Comparison of ENCODE assay signal across 10 mouse cellular contexts in the genomic region with DNA sequence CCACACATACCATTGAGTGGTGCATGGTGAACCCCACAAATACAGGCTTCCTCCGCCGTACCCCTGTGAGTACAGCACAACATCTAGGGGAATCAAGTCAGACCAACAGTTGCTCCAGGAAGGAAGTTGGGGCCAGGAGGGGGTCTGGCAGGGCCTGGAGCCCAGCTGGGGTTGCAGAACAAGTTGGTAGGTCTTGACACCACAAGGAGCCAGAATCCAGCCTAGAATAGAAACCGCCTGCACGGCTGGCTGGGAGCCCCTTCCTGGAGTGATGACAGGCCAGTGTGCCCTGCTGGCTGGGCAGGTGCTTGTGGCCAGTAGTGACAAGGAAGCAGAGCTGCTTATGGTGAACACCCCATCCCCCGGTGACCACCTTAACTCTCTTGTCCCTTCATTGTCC.
DNase-seq lines count a peak whose midpoint lies in the region; ATAC-seq and TF ChIP-seq lines count a peak whose summit lies in the region.
"Had no signal": no experiment of that assay in that cellular context is flagged by ENCODE, and none has a peak within 500 bp of the region (broad histone marks: within the 10 kb centered on the region; RNA-seq: fewer than 3 reads in every experiment).

No protein-coding gene starts in this region.

- H3K4me1 ChIP-seq in hindbrain, embryonic 14.5 days (replicated peaks; ENCODE audit: control insufficient read depth, insufficient read depth, low read length): peaks cover 7% of the 10 kb centered on the region; the same call in 1 of the 2 replicates

- no peaks in the 10 kb centered on the region for H3K27me3 ChIP-seq in myocyte (ENCODE audit: control insufficient read depth, insufficient read depth, insufficient read length)
- no peaks in the 10 kb centered on the region for H3K27me3 ChIP-seq in hindbrain, embryonic 14.5 days (ENCODE audit: control insufficient read depth, insufficient read depth, low read length)

- peak; percentile 61 to 62 for DNase-seq in gastrocnemius, postnatal 36 days
- peak; percentile 40 for DNase-seq in induced T-regulatory cell, adult 2 months (ENCODE audit: low read depth)
- no peak for DNase-seq in hindbrain, embryonic 14.5 days (ENCODE audit: low spot score)
- no peak for DNase-seq in embryo, embryonic 9.5 days (ENCODE audit: extremely low spot score)
- no peak for DNase-seq in urinary bladder, postnatal 25 days (ENCODE audit: low spot score)
- no peak for DNase-seq in layer of hippocampus, adult 11-12 months (ENCODE audit: low spot score)
- DNase-seq: layer of hippocampus, postnatal 36 days had no signal

- 82% methylated on average over 5 of the region's 5 CpGs for WGBS in hindbrain, embryonic 14.5 days

- intact Hi-C loops in gastrocnemius, postnatal 36 days (cut with DNase I): loop anchor here (5.0 kb wide), 1 partner anchor 109 kb away; no protein-coding TSS in a partner anchor

- no peaks in the 10 kb centered on the region for H3K9me3 ChIP-seq in hindbrain, embryonic 14.5 days (ENCODE audit: control insufficient read depth, low read length)

- ATAC-seq in common myeloid progenitor, adult 5-6 weeks (replicated peaks; ENCODE audit: low read depth, poor library complexity, severe bottlenecking): peak; percentile 60
- ATAC-seq in hindbrain, embryonic 14.5 days (ENCODE audit: low FRiP score): no peak
- ATAC-seq: hindbrain, postnatal 0 days had no signal

- H3K4me2 ChIP-seq in myocyte (ENCODE audit: low read depth): no peak overlapping the region
- H3K4me2 ChIP-seq in hindbrain, embryonic 14.5 days (replicated peaks): no peak overlapping the region

- no peaks in the 10 kb centered on the region for H3K36me3 ChIP-seq in myocyte (ENCODE audit: control insufficient read depth, insufficient read depth)
- no peaks in the 10 kb centered on the region for H3K36me3 ChIP-seq in hindbrain, embryonic 14.5 days (replicated peaks; ENCODE audit: control insufficient read depth, insufficient read depth)

- H3ac ChIP-seq in myocyte (ENCODE audit: control insufficient read depth, insufficient read length): no peak overlapping the region

- H3K79me2 ChIP-seq in myocyte (ENCODE audit: control insufficient read depth, insufficient read depth): no peaks in the 10 kb centered on the region

- no peak overlapping the region for H3K4me3 ChIP-seq in myocyte
- H3K4me3 ChIP-seq in hindbrain, embryonic 14.5 days (replicated peaks; ENCODE audit: low read length): no peak overlapping the region

- no peak overlapping the region for H3K27ac ChIP-seq in hindbrain, embryonic 14.5 days
- H3K27ac ChIP-seq: hindbrain, postnatal 0 days had no signal

- no peak for TF ChIP-seq POLR2A in myocyte (IDR thresholded peaks at IDR 0.05; ENCODE audit: insufficient read length, low read depth)

- H3K9ac ChIP-seq in hindbrain, embryonic 14.5 days: no peak overlapping the region

TF ChIP-seq in myocyte, 11 proteins besides CTCF, POLR2A, EP300 and RAD21:
- TF ChIP-seq REST (IDR thresholded peaks at IDR 0.05; ENCODE audit: insufficient read depth, insufficient read length): no peak
- no peak for TF ChIP-seq CEBPB (IDR thresholded peaks at IDR 0.05; ENCODE audit: insufficient read depth, poor library complexity, severe bottlenecking)
- TF ChIP-seq SRF (IDR thresholded peaks at IDR 0.05; ENCODE audit: control insufficient read depth, insufficient read length, low read depth): no peak
- no peak for TF ChIP-seq POLR2AphosphoS2 (IDR thresholded peaks at IDR 0.05; ENCODE audit: insufficient read length, low read depth)
- no peak for TF ChIP-seq MAX (IDR thresholded peaks at IDR 0.05; ENCODE audit: low read depth)
- no peak for TF ChIP-seq E2F4 (IDR thresholded peaks at IDR 0.05; ENCODE audit: insufficient read depth)
- TF ChIP-seq MYOD1 (IDR thresholded peaks at IDR 0.05; ENCODE audit: control insufficient read depth in 1 of 3, insufficient read length in 2 of 3, low read depth in 2 of 3): peak in 1 of 3 experiments; percentile 90
- peak in 2 of 3 experiments; percentile 33 to 85 for TF ChIP-seq MYOG (IDR thresholded peaks at IDR 0.05; ENCODE audit: control insufficient read depth in 1 of 3, insufficient read depth in 1 of 3, insufficient read length in 2 of 3, low read depth in 2 of 3)
- TF ChIP-seq USF1 (IDR thresholded peaks at IDR 0.05; ENCODE audit: low read depth): no peak
- TF ChIP-seq TCF3 (IDR thresholded peaks at IDR 0.05; ENCODE audit: insufficient read length, low read depth): no peak
- TF ChIP-seq TCF12 (IDR thresholded peaks at IDR 0.05; ENCODE audit: insufficient read depth, poor library complexity, severe bottlenecking): peak; percentile 38

Comparison
In these comparisons a context has a peak if more than half of its experiments do, and no peak if none do; other contexts are left out.
1. DNase-seq: peak in gastrocnemius, postnatal 36 days (2 of 2) and induced T-regulatory cell, adult 2 months (single experiment); none in hindbrain, embryonic 14.5 days (single experiment), embryo, embryonic 9.5 days (single experiment), urinary bladder, postnatal 25 days (single experiment) and layer of hippocampus, adult 11-12 months (single experiment).